14 mouse cellular contexts compared by ENCODE assay signal in the genomic region with DNA sequence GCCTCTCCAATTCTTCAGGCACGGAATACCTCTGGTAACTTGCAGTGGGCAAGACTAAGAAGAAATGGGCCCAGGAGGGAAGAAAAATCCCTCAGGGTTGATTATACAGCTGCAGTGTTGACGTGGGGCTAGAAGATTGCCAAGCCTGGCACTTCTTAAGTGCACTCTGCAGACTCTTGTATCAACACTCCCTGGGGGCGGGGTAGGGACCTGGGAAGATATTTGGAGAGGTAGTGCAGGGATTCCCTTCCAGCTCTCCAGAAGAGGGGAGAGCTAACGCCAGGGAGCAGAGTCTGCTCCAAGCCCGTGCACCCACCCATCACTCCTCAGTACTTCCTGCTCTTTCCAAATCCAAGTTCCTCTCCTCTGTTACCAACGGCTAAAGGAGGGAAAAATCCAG.
A peak's percentile ranks its signal among the peaks of the same experiment; 100 is the strongest.
DNase-seq lines count a peak whose midpoint lies in the region; ATAC-seq and TF ChIP-seq lines count a peak whose summit lies in the region.
"Had no signal": no experiment of that assay in that cellular context is flagged by ENCODE, and none has a peak within 500 bp of the region (broad histone marks: within the 10 kb centered on the region; RNA-seq: fewer than 3 reads in every experiment).

No protein-coding gene starts in this region.

- H3K27ac ChIP-seq in embryonic facial prominence, embryonic 14.5 days (replicated peaks; ENCODE audit: low read depth, low read length) = no peak overlapping the region
- H3K27ac ChIP-seq in embryonic facial prominence, embryonic 10.5 days (replicated peaks) = no peak overlapping the region
- no peak overlapping the region for H3K27ac ChIP-seq in heart, embryonic 12.5 days (ENCODE audit: poor library complexity, severe bottlenecking)
- H3K27ac ChIP-seq in lung, postnatal 0 days (ENCODE audit: low read length) = no peak overlapping the region
- no peak overlapping the region for H3K27ac ChIP-seq in neural tube, embryonic 15.5 days (replicated peaks)
- H3K27ac ChIP-seq: midbrain, embryonic 10.5 days had no signal

- no peak overlapping the region for H3K9ac ChIP-seq in embryonic facial prominence, embryonic 14.5 days (ENCODE audit: low read depth, low read length)
- no peak overlapping the region for H3K9ac ChIP-seq in heart, embryonic 12.5 days
- no peak overlapping the region for H3K9ac ChIP-seq in lung, postnatal 0 days (replicated peaks; ENCODE audit: low read depth)
- no peak overlapping the region for H3K9ac ChIP-seq in neural tube, embryonic 15.5 days (replicated peaks)
- H3K9ac ChIP-seq: forebrain, postnatal 0 days had no signal

- H3K4me2 ChIP-seq in embryonic facial prominence, embryonic 14.5 days (ENCODE audit: low read depth, low read length) = no peak overlapping the region
- H3K4me2 ChIP-seq in heart, embryonic 12.5 days = peak overlapping the region; percentile 36
- H3K4me2 ChIP-seq in lung, postnatal 0 days (replicated peaks; ENCODE audit: low read depth, low read length) = no peak overlapping the region
- H3K4me2 ChIP-seq in neural tube, embryonic 15.5 days = no peak overlapping the region

- H3K9me3 ChIP-seq in embryonic facial prominence, embryonic 14.5 days (ENCODE audit: control insufficient read depth, low read length) = no peaks in the 10 kb centered on the region
- H3K9me3 ChIP-seq in embryonic facial prominence, embryonic 10.5 days = no peaks in the 10 kb centered on the region
- H3K9me3 ChIP-seq in heart, embryonic 12.5 days (replicated peaks) = no peaks in the 10 kb centered on the region
- H3K9me3 ChIP-seq in lung, postnatal 0 days (ENCODE audit: low read length) = no peaks in the 10 kb centered on the region
- no peaks in the 10 kb centered on the region for H3K9me3 ChIP-seq in neural tube, embryonic 15.5 days (replicated peaks)
- H3K9me3 ChIP-seq: midbrain, embryonic 10.5 days had no signal

- no peaks in the 10 kb centered on the region for H3K36me3 ChIP-seq in embryonic facial prominence, embryonic 14.5 days (ENCODE audit: control insufficient read depth, insufficient read depth, low read length)
- no peaks in the 10 kb centered on the region for H3K36me3 ChIP-seq in embryonic facial prominence, embryonic 10.5 days (replicated peaks)
- no peaks in the 10 kb centered on the region for H3K36me3 ChIP-seq in heart, embryonic 12.5 days
- no peaks in the 10 kb centered on the region for H3K36me3 ChIP-seq in lung, postnatal 0 days (ENCODE audit: insufficient read depth, low read length)
- no peaks in the 10 kb centered on the region for H3K36me3 ChIP-seq in neural tube, embryonic 15.5 days
- H3K36me3 ChIP-seq: midbrain, embryonic 10.5 days had no signal

- H3K4me1 ChIP-seq in embryonic facial prominence, embryonic 14.5 days (ENCODE audit: control insufficient read depth, insufficient read depth, low read length) = no peaks in the 10 kb centered on the region
- H3K4me1 ChIP-seq in embryonic facial prominence, embryonic 10.5 days = no peaks in the 10 kb centered on the region
- H3K4me1 ChIP-seq in heart, embryonic 12.5 days (replicated peaks) = peaks cover 27% of the 10 kb centered on the region
- H3K4me1 ChIP-seq in lung, postnatal 0 days (ENCODE audit: insufficient read depth, low read depth, low read length) = no peaks in the 10 kb centered on the region
- H3K4me1 ChIP-seq in neural tube, embryonic 15.5 days = peaks cover 4% of the 10 kb centered on the region; the same call in 1 of the 2 replicates

- no peak overlapping the region for H3K4me3 ChIP-seq in embryonic facial prominence, embryonic 14.5 days (ENCODE audit: low read depth, low read length)
- H3K4me3 ChIP-seq in embryonic facial prominence, embryonic 10.5 days = no peak overlapping the region
- H3K4me3 ChIP-seq in heart, embryonic 12.5 days = no peak overlapping the region
- no peak overlapping the region for H3K4me3 ChIP-seq in lung, postnatal 0 days (ENCODE audit: low read depth, low read length)
- H3K4me3 ChIP-seq in neural tube, embryonic 15.5 days (replicated peaks) = no peak overlapping the region
- H3K4me3 ChIP-seq: midbrain, embryonic 10.5 days; myocyte had no signal

- no peak for TF ChIP-seq CTCF in lung, postnatal 0 days (IDR thresholded peaks at IDR 0.05)

- no peak for TF ChIP-seq EP300 in lung, postnatal 0 days (IDR thresholded peaks at IDR 0.05)

- H3K27me3 ChIP-seq in embryonic facial prominence, embryonic 14.5 days (replicated peaks; ENCODE audit: control insufficient read depth, insufficient read depth, low read length) = no peaks in the 10 kb centered on the region
- H3K27me3 ChIP-seq in embryonic facial prominence, embryonic 10.5 days (replicated peaks; ENCODE audit: low read depth, poor library complexity, severe bottlenecking) = no peaks in the 10 kb centered on the region
- H3K27me3 ChIP-seq in heart, embryonic 12.5 days (replicated peaks) = no peaks in the 10 kb centered on the region
- H3K27me3 ChIP-seq in lung, postnatal 0 days (replicated peaks; ENCODE audit: insufficient read depth, low read length) = no peaks in the 10 kb centered on the region
- no peaks in the 10 kb centered on the region for H3K27me3 ChIP-seq in neural tube, embryonic 15.5 days (replicated peaks)

- DNase-seq in embryonic facial prominence, embryonic 14.5 days (ENCODE audit: low spot score) = peak; percentile 26
- no peak for DNase-seq in embryonic facial prominence, embryonic 10.5 days (ENCODE audit: low spot score)
- peak; percentile 3 for DNase-seq in NIH3T3 (ENCODE audit: low read depth)
- peak; percentile 37 for DNase-seq in lung, postnatal 0 days (ENCODE audit: low spot score)
- no peak for DNase-seq in adipocyte (ENCODE audit: low spot score)
- DNase-seq in kidney, adult 8-10 months = no peak
- DNase-seq: adrenal gland, postnatal 36 days; cerebellum, postnatal 36 days; forebrain, postnatal 0 days; right cerebral cortex, postnatal 14 days had no signal

- 32% methylated on average over 6 of the region's 6 CpGs for WGBS in embryonic facial prominence, embryonic 14.5 days
- WGBS in embryonic facial prominence, embryonic 10.5 days = 47% methylated on average over 6 of the region's 6 CpGs
- 10% methylated on average over 6 of the region's 6 CpGs for WGBS in heart, embryonic 12.5 days
- 26% methylated on average over 6 of the region's 6 CpGs for WGBS in lung, postnatal 0 days
- WGBS in neural tube, embryonic 15.5 days = 64% methylated on average over 6 of the region's 6 CpGs

- no peak for ATAC-seq in embryonic facial prominence, embryonic 14.5 days (ENCODE audit: low read depth)
- ATAC-seq in heart, embryonic 12.5 days (ENCODE audit: insufficient number of reproducible peaks, low FRiP score) = 0 out of 2 replicates have a peak, but pooled peaks have one; percentile 36
- ATAC-seq in lung, postnatal 0 days = peak; percentile 61; the same call in 1 of the 2 replicates
- ATAC-seq in neural tube, embryonic 15.5 days (ENCODE audit: low FRiP score) = no peak
- ATAC-seq: forebrain, postnatal 0 days had no signal

Comparison
In these comparisons a context has a peak if more than half of its experiments do, and no peak if none do; other contexts are left out.
1. DNase-seq: peak in embryonic facial prominence, embryonic 14.5 days (single experiment), NIH3T3 (single experiment) and lung, postnatal 0 days (single experiment); none in embryonic facial prominence, embryonic 10.5 days (single experiment), adipocyte (single experiment) and kidney, adult 8-10 months (0 of 2).
2. ATAC-seq: peak in heart, embryonic 12.5 days (single experiment) and lung, postnatal 0 days (single experiment); none in embryonic facial prominence, embryonic 14.5 days (single experiment) and neural tube, embryonic 15.5 days (single experiment).